Mouse (Mus musculus): ENCODE measurements around the gene Gabrb1. TPM values are rescaled to one million over a fixed set of nuclear protein-coding genes. Genes with fewer than 3 reads are reported as not detected.
"Not testable (repeated sequence)": the region's sequence is repeated elsewhere in the genome, so short reads cannot be mapped to it uniquely, and the experiment has no call there.

Gene Gabrb1
- total and polyA plus RNA-seq, 3 experiments = 0.11 TPM; not detected in 2

GRCm38 (mm10) chr5:72126681-72127080, 468.8 kb downstream of the Gabrb1 start:
- Histone ChIP-seq H3K4me1 (ENCODE audit: insufficient read depth, low read depth, low read length) (no peaks in the 10 kb centered on the region), H3K36me3 (replicated peaks) (no peaks in the 10 kb centered on the region), H3K4me3 (ENCODE audit: low read depth, low read length) (no peak overlapping the region), H3K27me3 (ENCODE audit: insufficient read depth, low read length) (no peaks in the 10 kb centered on the region), H3K9me3 (replicated peaks) (no peaks in the 10 kb centered on the region)
- no peak for DNase-seq (ENCODE audit: low spot score)
- TF ChIP-seq POLR2AphosphoS5 (IDR thresholded peaks at IDR 0.05; ENCODE audit: insufficient replicate concordance, low read depth, low read length) = no peak
- no peak for TF ChIP-seq TAL1 (conservative IDR thresholded peaks at IDR 0.05; ENCODE audit: low read depth, low read length)
- no peak for TF ChIP-seq GATA2 (IDR thresholded peaks at IDR 0.05; ENCODE audit: borderline replicate concordance, low read depth, low read length)
- TF ChIP-seq GATA1 (IDR thresholded peaks at IDR 0.05; ENCODE audit: borderline replicate concordance, low read length) = no peak
- no peak for TF ChIP-seq CTCF (IDR thresholded peaks at IDR 0.05; ENCODE audit: low read depth, low read length)
- ATAC-seq (ENCODE audit: extremely low read depth, insufficient number of reproducible peaks, low FRiP score, poor library complexity, severe bottlenecking) = no peak

DNA sequence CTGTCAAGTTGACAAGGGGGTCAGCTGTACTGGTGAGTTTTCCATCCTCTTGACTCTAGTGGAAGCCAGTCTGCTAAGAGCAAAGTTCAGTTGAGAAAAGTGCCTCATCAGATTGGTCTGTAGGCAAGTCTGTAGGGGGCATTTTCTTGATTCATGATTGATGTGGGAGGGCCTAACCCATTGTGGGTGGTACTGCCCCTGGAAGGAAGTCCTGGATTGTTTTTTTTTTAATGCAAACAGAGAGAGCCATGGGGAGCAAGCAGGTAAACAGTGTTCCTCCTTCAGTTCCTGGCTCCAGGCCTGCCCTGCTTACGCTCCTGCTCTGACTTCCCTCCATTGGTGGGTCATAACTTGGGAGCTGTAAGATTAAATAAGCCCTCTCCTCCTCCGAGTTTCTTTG, 476.0 kb downstream of the Gabrb1 start:
- no peak for DNase-seq (ENCODE audit: low spot score)
- H3K4me1 ChIP-seq (ENCODE audit: insufficient read depth, low read depth, low read length) = no peaks in the 10 kb centered on the region
- no peak overlapping the region for H3K4me3 ChIP-seq (ENCODE audit: low read depth, low read length)
- no peaks in the 10 kb centered on the region for H3K36me3 ChIP-seq (replicated peaks)
- no peaks in the 10 kb centered on the region for H3K9me3 ChIP-seq (replicated peaks)
- ATAC-seq (ENCODE audit: extremely low read depth, insufficient number of reproducible peaks, low FRiP score, poor library complexity, severe bottlenecking) = no peak
- H3K27me3 ChIP-seq (ENCODE audit: insufficient read depth, low read length) = peaks cover 6% of the 10 kb centered on the region; the same call in 1 of the 2 replicates
- TF ChIP-seq POLR2AphosphoS5 (IDR thresholded peaks at IDR 0.05; ENCODE audit: insufficient replicate concordance, low read depth, low read length) (no peak), GATA2 (IDR thresholded peaks at IDR 0.05; ENCODE audit: borderline replicate concordance, low read depth, low read length) (no peak), CTCF (IDR thresholded peaks at IDR 0.05; ENCODE audit: low read depth, low read length) (no peak), TAL1 (conservative IDR thresholded peaks at IDR 0.05; ENCODE audit: low read depth, low read length) (no peak), GATA1 (IDR thresholded peaks at IDR 0.05; ENCODE audit: borderline replicate concordance, low read length) (no peak)

- Histone ChIP-seq H3K9me3 (replicated peaks) (no peaks in the 10 kb centered on the region), H3K4me1 (ENCODE audit: insufficient read depth, low read depth, low read length) (no peaks in the 10 kb centered on the region), H3K36me3 (replicated peaks) (no peaks in the 10 kb centered on the region), H3K4me3 (ENCODE audit: low read depth, low read length) (no peak overlapping the region), H3K27me3 (ENCODE audit: insufficient read depth, low read length) (peaks cover 6% of the 10 kb centered on the region; the same call in 1 of the 2 replicates)
- no peak for DNase-seq (ENCODE audit: low spot score)
- TF ChIP-seq TAL1 (conservative IDR thresholded peaks at IDR 0.05; ENCODE audit: low read depth, low read length) (no peak), GATA2 (IDR thresholded peaks at IDR 0.05; ENCODE audit: borderline replicate concordance, low read depth, low read length) (no peak), CTCF (IDR thresholded peaks at IDR 0.05; ENCODE audit: low read depth, low read length) (no peak), GATA1 (IDR thresholded peaks at IDR 0.05; ENCODE audit: borderline replicate concordance, low read length) (no peak), POLR2AphosphoS5 (IDR thresholded peaks at IDR 0.05; ENCODE audit: insufficient replicate concordance, low read depth, low read length) (no peak)
- ATAC-seq (ENCODE audit: extremely low read depth, insufficient number of reproducible peaks, low FRiP score, poor library complexity, severe bottlenecking) = no peak
These were observed 480.3 kb downstream of the Gabrb1 start for GRCm38 (mm10) chr5:72138256-72138655.

GRCm38 (mm10) chr5:72139619-72140018, 481.7 kb downstream of the Gabrb1 start:
- Histone ChIP-seq H3K36me3 (replicated peaks) (no peaks in the 10 kb centered on the region), H3K9me3 (replicated peaks) (no peaks in the 10 kb centered on the region), H3K4me3 (ENCODE audit: low read depth, low read length) (no peak overlapping the region), H3K27me3 (ENCODE audit: insufficient read depth, low read length) (peaks cover 6% of the 10 kb centered on the region; the same call in 1 of the 2 replicates), H3K4me1 (ENCODE audit: insufficient read depth, low read depth, low read length) (no peaks in the 10 kb centered on the region)
- ATAC-seq (ENCODE audit: extremely low read depth, insufficient number of reproducible peaks, low FRiP score, poor library complexity, severe bottlenecking) = no peak
- DNase-seq (ENCODE audit: low spot score) = no peak
- no peak for TF ChIP-seq TAL1 (conservative IDR thresholded peaks at IDR 0.05; ENCODE audit: low read depth, low read length)
- TF ChIP-seq GATA1 (IDR thresholded peaks at IDR 0.05; ENCODE audit: borderline replicate concordance, low read length) = no peak
- no peak for TF ChIP-seq POLR2AphosphoS5 (IDR thresholded peaks at IDR 0.05; ENCODE audit: insufficient replicate concordance, low read depth, low read length)
- TF ChIP-seq GATA2 (IDR thresholded peaks at IDR 0.05; ENCODE audit: borderline replicate concordance, low read depth, low read length) = no peak
- no peak for TF ChIP-seq CTCF (IDR thresholded peaks at IDR 0.05; ENCODE audit: low read depth, low read length)

DNA sequence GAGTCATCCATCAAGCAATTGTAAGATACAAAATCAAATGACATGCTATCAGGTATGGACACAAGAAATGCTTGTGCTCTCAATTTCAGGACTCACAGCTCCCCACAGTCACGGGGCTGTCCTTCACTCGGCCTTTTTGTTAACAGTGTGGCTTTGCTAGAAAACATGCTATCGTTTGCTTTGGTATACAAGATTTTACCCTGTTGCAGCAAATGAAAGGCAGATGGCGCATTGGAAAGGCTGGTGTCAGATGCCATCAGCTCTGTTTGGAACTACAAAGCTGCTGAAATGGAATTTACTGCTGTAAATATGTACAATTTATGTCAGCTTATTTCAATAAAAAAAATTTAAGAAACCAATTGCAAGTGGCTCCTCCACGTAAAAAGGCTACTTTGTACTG, 490.8 kb downstream of the Gabrb1 start:
- Histone ChIP-seq H3K27me3 (ENCODE audit: insufficient read depth, low read length) (0 out of 2 replicates have a peak, but pooled peaks cover 5% of the 10 kb centered on the region), H3K9me3 (replicated peaks) (no peaks in the 10 kb centered on the region), H3K4me1 (ENCODE audit: insufficient read depth, low read depth, low read length) (no peaks in the 10 kb centered on the region), H3K36me3 (replicated peaks) (peaks cover 6% of the 10 kb centered on the region), H3K4me3 (ENCODE audit: low read depth, low read length) (no peak overlapping the region)
- ATAC-seq (ENCODE audit: extremely low read depth, insufficient number of reproducible peaks, low FRiP score, poor library complexity, severe bottlenecking) = no peak
- TF ChIP-seq CTCF (IDR thresholded peaks at IDR 0.05; ENCODE audit: low read depth, low read length) (no peak), GATA2 (IDR thresholded peaks at IDR 0.05; ENCODE audit: borderline replicate concordance, low read depth, low read length) (no peak), TAL1 (conservative IDR thresholded peaks at IDR 0.05; ENCODE audit: low read depth, low read length) (no peak), GATA1 (IDR thresholded peaks at IDR 0.05; ENCODE audit: borderline replicate concordance, low read length) (no peak), POLR2AphosphoS5 (IDR thresholded peaks at IDR 0.05; ENCODE audit: insufficient replicate concordance, low read depth, low read length) (no peak)
- no peak for DNase-seq (ENCODE audit: low spot score)

DNA sequence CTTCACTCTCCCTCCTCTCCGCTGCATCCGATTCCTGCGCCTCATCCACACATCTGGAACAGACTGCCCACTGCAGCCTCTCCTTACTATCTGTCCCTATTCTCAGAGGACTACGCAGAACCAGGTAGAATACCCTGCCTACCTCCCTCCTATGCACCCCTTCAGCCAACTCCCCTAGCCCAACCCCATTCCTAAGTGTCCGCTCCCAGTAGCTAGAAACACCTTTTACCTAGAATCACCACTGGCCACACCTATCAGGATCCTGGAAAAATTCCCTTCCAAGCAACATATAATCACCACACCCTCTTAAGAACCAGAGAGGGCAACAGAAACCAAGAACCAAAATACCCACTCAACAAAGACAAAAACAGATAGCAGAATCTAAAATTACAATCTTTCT, 493.0 kb downstream of the Gabrb1 start:
- no peak for DNase-seq (ENCODE audit: low spot score)
- no peaks in the 10 kb centered on the region for H3K4me1 ChIP-seq (ENCODE audit: insufficient read depth, low read depth, low read length)
- 0 out of 2 replicates have a peak, but pooled peaks cover 2% of the 10 kb centered on the region for H3K27me3 ChIP-seq (ENCODE audit: insufficient read depth, low read length)
- TF ChIP-seq CTCF (IDR thresholded peaks at IDR 0.05; ENCODE audit: low read depth, low read length) (no peak), GATA1 (IDR thresholded peaks at IDR 0.05; ENCODE audit: borderline replicate concordance, low read length) (no peak), POLR2AphosphoS5 (IDR thresholded peaks at IDR 0.05; ENCODE audit: insufficient replicate concordance, low read depth, low read length) (no peak), TAL1 (conservative IDR thresholded peaks at IDR 0.05; ENCODE audit: low read depth, low read length) (no peak), GATA2 (IDR thresholded peaks at IDR 0.05; ENCODE audit: borderline replicate concordance, low read depth, low read length) (no peak)
- H3K36me3 ChIP-seq (replicated peaks) = peaks cover 22% of the 10 kb centered on the region
- no peaks in the 10 kb centered on the region for H3K9me3 ChIP-seq (replicated peaks)
- H3K4me3 ChIP-seq (ENCODE audit: low read depth, low read length) = no peak overlapping the region
- no peak for ATAC-seq (ENCODE audit: extremely low read depth, insufficient number of reproducible peaks, low FRiP score, poor library complexity, severe bottlenecking)

DNA sequence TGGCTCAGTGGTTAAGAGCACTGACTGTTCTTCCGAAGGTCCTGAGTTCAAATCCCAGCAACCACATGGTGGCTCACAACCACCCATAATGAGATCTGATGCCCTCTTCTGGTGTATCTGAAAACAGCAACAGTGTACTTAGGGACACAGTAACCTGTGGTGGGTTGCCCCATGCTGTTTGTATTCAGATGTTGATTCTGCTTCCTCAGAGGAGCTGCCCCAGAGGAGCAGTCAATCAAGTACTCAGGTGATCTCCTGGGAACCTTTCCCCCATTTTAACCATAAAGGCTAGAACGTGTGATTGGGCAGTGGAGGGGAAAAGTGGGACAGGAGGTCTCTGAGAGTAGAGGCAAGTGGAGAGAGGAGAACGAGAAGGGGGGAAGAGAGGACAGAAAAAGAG, 497.8 kb downstream of the Gabrb1 start:
- H3K4me3 ChIP-seq (ENCODE audit: low read depth, low read length); H3K27me3 ChIP-seq (ENCODE audit: insufficient read depth, low read length); ATAC-seq (ENCODE audit: extremely low read depth, insufficient number of reproducible peaks, low FRiP score, poor library complexity, severe bottlenecking); DNase-seq (ENCODE audit: low spot score); H3K4me1 ChIP-seq (ENCODE audit: insufficient read depth, low read depth, low read length); H3K9me3 ChIP-seq (replicated peaks): not testable (repeated sequence)
- H3K36me3 ChIP-seq (replicated peaks) = peaks cover 64% of the 10 kb centered on the region

Data from G1E (cell line).